Mouse (Mus musculus): Measurements from ENCODE around the gene Jdp2.
"Not testable (repeated sequence)": the region's sequence is repeated elsewhere in the genome, so short reads cannot be mapped to it uniquely, and the experiment has no call there.

The Jdp2 gene

GRCm38 (mm10) chr12:85632321-85632720, 33.5 kb downstream of the Jdp2 start:
- no peak for DNase-seq (ENCODE audit: extremely low read depth, low read depth, low spot score)

DNA sequence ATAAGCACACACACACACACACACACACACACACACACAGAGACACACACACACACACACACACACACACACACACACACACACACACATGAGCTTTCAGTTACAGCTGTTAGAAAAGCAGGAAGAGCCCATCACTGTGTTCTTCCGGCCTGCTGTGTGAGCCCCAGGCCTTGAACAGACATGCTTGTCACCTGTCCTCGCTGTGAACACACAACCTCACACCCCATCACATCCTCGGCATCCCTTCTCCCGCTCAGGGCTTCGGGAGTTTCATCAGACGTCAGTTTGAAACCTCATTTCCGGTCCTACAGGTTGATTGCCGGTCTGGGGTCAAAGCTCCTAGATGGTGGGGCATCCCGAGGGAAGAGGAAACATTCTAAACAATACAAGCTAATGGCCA, 39.1 kb downstream of the Jdp2 start:
- no peak for DNase-seq (ENCODE audit: extremely low read depth, low read depth, low spot score)

DNA sequence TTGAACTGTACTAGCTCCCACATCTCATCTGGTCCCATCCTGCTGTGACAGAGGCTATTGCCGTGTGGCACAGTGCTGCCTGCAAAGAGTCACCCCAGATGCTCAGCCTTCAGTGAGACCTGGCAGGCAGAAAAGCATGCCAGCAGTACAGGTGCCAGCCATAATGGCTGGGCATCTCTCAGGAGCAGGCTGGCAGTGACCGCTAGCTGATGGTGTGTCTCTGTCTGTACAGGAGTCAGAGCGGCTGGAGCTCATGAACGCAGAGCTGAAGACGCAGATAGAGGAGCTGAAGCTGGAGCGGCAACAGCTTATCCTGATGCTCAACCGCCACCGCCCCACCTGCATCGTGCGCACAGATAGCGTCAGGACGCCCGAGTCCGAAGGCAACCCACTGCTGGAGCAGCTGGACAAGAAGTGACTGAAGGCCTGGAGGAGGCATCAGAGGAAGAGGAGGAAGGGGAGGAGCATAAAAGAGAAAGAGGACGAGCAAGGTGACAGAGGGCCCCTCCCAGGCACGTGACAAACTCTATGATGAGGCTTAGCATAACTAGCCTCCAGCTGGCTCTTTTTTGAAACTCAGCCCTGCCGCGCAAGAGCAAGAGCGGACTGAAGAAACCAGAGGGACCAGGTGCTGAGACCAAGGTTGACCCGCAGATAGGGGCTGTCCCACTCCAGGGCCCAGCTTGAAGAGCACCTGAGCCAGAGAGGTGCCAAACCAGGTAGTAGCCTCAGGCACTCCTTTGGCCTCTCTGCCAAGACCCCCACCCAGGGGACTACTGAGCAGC, 39.9 kb downstream of the Jdp2 start:
- no peak for DNase-seq (ENCODE audit: extremely low read depth, low read depth, low spot score)

- no peak for DNase-seq (ENCODE audit: extremely low read depth, low read depth, low spot score)
These were observed 40.6 kb downstream of the Jdp2 start for GRCm38 (mm10) chr12:85639326-85640008.

- DNase-seq (ENCODE audit: extremely low read depth, low read depth, low spot score), result no peak
These were observed 42.2 kb downstream of the Jdp2 start for GRCm38 (mm10) chr12:85640852-85641563.

DNA sequence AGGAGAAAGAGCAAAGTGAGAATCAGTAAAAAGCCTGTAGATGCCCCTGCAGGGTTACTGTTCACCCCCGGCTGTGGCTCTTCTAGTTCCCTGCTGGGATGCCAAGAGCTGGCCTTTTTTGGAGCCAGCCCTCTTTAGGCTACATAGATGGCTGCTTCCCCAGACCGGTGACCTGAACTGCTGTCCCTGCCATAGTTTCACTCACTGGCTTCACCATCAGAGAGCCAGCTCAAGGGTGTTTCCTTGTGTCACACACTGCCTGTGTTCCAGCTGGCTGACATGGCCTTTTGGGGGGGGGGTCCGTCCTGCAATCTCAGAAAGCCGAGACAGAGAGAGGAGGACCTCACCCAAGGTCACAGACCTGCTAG, 42.7 kb downstream of the Jdp2 start:
- DNase-seq (ENCODE audit: extremely low read depth, low read depth, low spot score), result no peak

GRCm38 (mm10) chr12:85643735-85644134, 44.9 kb downstream of the Jdp2 start:
- DNase-seq (ENCODE audit: extremely low read depth, low read depth, low spot score), result peak; percentile 98

- no peak for DNase-seq (ENCODE audit: extremely low read depth, low read depth, low spot score)
These were observed 46.8 kb downstream of the Jdp2 start for GRCm38 (mm10) chr12:85645664-85646063.

- DNase-seq (ENCODE audit: extremely low read depth, low read depth, low spot score), result no peak
These were observed 48.5 kb downstream of the Jdp2 start for GRCm38 (mm10) chr12:85647346-85647745.

GRCm38 (mm10) chr12:85647955-85648354, 49.1 kb downstream of the Jdp2 start:
- no peak for DNase-seq (ENCODE audit: extremely low read depth, low read depth, low spot score)

GRCm38 (mm10) chr12:85659319-85659718, 60.5 kb downstream of the Jdp2 start:
- peak; percentile 33 for DNase-seq (ENCODE audit: extremely low read depth, low read depth, low spot score)

DNA sequence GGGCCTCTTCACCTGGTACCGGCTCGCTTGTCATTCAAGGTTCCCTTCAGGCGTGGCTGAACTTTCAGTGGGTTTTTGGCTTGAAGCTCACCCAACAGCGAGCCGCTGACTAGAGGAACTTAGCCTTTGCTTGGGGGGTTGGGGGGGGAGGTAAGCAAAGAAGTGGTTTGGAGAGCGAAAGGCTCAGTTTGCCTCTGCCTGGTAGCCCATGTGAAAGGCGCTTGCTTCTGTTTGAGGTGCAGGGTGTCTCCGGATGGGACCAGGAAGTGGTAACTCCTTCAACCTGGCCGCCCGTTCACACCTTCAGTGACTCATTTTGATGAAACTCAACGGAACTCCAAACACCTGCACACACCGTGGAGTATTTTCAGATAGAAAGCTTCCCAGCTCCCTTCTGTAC, 62.0 kb downstream of the Jdp2 start:
- DNase-seq (ENCODE audit: extremely low read depth, low read depth, low spot score), result no peak

DNA sequence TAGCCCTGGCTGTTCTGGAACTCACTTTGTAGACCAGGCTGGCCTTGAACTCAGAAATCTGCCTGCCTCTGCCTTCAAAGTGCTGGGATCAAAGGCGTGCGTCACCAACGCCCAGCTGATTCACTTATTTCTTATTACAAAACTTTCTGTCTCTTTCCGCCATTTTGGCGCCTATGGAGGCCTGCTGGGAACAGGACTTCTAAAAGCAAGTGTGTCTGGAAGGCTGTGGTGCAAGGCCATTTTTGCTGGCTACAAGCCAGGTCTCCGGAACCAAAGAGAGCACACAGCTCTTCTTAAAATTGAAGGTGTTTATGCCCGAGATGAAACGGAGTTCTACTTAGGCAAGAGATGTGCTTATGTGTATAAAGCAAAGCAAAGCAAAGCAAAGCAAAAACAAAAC, 63.4 kb downstream of the Jdp2 start:
- not testable (repeated sequence) for DNase-seq (ENCODE audit: extremely low read depth, low read depth, low spot score)

- no peak for DNase-seq (ENCODE audit: extremely low read depth, low read depth, low spot score)
These were observed 64.1 kb downstream of the Jdp2 start for GRCm38 (mm10) chr12:85662896-85663295.

DNA sequence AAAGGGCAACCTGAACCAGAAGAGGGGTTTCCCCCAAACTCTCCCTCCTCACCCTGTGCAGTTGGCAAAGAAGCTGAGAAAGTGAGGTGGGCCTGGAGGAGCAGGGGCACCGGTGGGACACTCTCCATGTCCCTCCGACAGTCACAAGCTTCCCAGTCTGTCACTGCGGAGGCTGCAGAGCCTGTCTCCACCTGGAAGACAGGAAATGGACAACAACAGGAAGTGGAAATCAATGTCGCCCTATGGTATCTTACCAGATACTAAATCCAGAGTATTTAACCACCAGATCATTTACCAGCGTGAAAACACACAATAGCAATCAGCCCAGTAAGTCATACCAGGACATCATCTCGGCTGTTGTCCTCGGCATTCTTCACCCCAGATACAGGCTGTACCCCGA, 67.3 kb downstream of the Jdp2 start:
- DNase-seq (ENCODE audit: extremely low read depth, low read depth, low spot score), result no peak

DNA sequence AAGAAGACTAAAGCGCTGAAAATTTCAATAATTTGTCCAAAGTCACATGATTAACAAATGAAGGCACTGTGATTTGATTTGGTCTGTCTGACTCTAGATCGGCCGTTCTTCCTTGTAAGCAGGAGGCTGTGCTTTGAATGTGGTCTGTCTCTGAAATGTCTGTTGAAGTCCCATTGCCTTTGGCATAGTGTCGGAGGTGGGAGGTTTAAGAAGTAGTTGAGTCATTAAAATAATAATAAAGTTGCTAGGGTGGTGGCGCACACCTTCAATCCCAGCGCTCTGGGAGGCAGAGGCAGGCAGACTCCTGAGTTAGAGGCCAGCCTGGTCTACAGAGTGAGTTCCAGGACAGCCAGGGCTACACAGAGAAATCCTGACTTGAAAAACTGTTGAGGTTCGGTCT, 68.2 kb downstream of the Jdp2 start:
- no peak for DNase-seq (ENCODE audit: extremely low read depth, low read depth, low spot score)

- DNase-seq (ENCODE audit: extremely low read depth, low read depth, low spot score), result no peak
These were observed 69.9 kb downstream of the Jdp2 start for GRCm38 (mm10) chr12:85668696-85669095.

- no peak for DNase-seq (ENCODE audit: extremely low read depth, low read depth, low spot score)
These were observed 71.3 kb downstream of the Jdp2 start for GRCm38 (mm10) chr12:85670080-85670479.

- no peak for DNase-seq (ENCODE audit: extremely low read depth, low read depth, low spot score)
These were observed 75.1 kb downstream of the Jdp2 start for GRCm38 (mm10) chr12:85673914-85674313.

DNA sequence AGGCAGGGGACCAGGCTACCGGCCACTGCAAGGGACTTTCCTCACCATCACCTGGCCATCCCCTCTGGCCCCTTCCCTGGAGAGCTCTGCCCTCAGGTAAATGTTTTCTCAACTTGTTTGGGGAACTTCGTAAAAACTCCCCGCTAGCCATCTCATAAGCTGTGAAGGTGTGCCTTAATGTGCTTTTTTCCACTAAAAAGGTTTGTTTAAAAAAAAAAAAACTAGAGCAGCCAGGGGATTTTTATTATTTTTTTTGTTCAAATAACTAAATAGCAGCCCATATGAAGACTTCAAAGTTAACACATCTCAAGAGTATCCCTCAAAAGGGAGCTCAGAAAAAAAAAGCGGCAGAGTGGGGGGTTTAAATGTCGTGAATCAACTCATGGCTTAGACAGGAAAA, 80.3 kb downstream of the Jdp2 start:
- no peak for DNase-seq (ENCODE audit: extremely low read depth, low read depth, low spot score)

- DNase-seq (ENCODE audit: extremely low read depth, low read depth, low spot score), result no peak
These were observed 81.0 kb downstream of the Jdp2 start for GRCm38 (mm10) chr12:85679808-85680207.

- DNase-seq (ENCODE audit: extremely low read depth, low read depth, low spot score), result no peak
These were observed 83.5 kb downstream of the Jdp2 start for GRCm38 (mm10) chr12:85682328-85682727.
